Mouse (Mus musculus): ENCODE data around the gene Foxa2.

DNA sequence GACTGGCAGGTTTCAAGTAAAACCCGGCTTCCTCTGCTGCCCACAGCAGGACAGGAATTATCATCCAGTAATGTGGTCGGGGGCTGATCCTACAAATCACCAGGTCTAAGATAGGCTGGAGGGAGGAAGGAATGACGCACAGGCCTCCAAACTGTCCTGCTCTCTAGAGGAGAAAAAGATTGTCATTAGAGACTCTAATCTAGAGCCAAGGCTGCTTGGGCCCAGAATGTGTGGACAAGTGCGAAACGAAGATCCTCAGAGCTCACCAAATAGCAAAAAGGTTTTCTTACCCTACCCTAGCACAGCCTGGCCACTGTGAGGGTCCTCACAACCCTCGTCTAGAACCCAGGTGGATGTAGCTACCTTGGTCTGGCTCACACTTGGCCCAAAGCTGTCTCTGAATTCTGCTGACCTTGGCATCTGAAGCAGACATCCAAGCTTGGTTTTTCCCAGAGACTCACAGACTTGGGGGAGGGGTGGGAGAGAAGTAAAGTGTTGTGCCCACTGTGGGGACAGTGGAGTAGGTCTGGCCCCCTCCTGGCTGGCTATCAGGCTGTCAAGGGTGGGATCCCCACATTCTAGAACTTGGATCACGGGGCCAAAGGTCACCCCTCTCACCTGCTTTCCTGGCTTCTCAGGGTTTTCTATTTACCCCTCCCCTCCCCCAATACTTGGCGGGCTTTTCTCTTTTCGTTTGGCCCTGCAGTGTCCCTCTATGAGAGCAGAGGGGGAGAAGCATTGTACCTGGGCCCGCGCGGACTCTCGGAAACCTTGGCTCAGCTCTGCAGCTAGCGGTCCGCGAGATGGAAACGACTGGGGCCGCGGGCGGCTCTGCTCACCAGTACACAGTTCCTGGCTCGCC lies 16.8 kb downstream of the Foxa2 start:
- TF ChIP-seq CTCF (conservative IDR thresholded peaks at IDR 0.05; ENCODE audit: low read length) (no peak), NANOG (IDR thresholded peaks at IDR 0.05; ENCODE audit: borderline replicate concordance, low read length) (no peak)

Data from E14TG2a.4 (cell line).